Mouse (Mus musculus): Measurements from ENCODE around the gene Morn5. TPM values are rescaled to one million over a fixed set of nuclear protein-coding genes. Genes with fewer than 3 reads are reported as not detected.
A peak's percentile ranks its signal among the peaks of the same experiment; 100 is the strongest.

The Morn5 gene
- polyA plus RNA-seq (2016; fragmentation: Nextera tagmentation; extraction: Ambion mirVana): 1.3 and 4.0 TPM in 2 replicates

DNA sequence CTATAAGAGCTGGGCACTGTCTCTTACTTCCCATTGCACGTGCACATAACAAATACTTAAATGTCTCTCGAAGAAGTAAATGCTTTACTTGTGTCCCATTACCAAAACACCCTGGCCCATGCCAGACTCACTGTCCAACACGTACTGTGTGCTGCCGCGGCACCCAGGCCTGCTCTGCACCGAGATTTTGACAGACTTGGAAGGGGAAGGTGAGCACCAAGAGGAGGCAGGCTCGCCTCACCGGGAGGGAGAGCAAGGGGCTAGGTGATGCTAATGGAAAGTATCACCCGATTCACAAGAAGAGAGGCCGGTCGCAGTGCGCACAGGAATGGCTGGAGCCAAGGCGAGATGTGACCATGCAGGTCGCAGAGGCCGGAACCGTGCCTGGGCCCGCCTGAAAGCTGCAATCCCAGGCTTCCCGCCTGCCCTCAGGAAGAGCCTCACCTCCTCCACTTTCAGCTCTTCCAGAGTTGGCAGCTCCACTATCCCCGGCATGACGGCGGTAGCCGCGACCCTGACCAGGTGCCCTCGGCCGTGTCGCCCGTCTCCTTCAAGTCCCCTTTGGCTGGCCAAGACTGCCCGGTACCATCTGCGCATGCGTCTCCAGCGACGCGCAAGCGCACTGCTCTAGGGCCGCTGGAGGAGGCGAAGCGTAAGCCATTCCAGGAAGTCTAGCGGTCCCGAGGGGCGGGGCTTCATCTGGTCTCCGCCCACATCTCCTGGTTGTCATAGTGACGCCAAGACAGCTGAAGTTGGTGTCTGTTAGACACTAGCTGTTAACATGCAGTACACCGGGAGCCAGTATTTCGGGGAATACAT, at the start of gene Morn5, which contains the start of gene Ndufa8:
TSS of gene Morn5 (plus strand) at position 711 of the 819 bp plus-strand sequence.
TSS of gene Ndufa8 (minus strand) at position 659 of the 819 bp plus-strand sequence.
- 1% methylated on average over 44 of the region's 44 CpGs for WGBS
- DNase-seq (ENCODE audit: low spot score): peak; percentile 99
- H3K27ac ChIP-seq: peak within 1 kb of the TSS; percentile 89

DNA sequence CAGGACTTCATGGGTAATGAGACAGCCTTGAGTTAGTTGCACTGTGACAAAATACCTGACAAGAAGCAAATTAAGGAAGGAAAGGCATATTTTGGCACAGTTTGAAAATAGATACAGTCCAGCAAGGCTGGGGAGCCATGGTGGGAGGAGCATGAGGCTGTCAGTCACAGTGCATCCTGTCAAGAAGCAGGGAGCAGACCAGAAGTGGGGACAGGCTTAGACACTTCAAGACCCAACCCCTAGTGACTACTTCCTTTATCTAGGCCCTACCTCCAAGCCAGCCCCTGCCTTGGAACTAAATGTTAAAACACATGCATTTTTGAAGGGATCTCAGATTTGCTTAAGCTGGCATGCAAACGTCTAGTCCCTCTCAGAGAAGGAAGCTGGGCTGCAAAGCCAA, 48.9 kb upstream of the Morn5 start:
- no peaks in the 10 kb centered on the region for H3K36me3 ChIP-seq
- H3K4me1 ChIP-seq (replicated peaks): 0 out of 2 replicates have a peak, but pooled peaks cover 5% of the 10 kb centered on the region
- no peak overlapping the region for H3K27ac ChIP-seq
- WGBS: 64% methylated on average over 1 of the region's 1 CpGs
- peaks cover 18% of the 10 kb centered on the region for H3K27me3 ChIP-seq (ENCODE audit: insufficient read depth, poor library complexity, severe bottlenecking)
- H3K4me3 ChIP-seq: no peak overlapping the region
- H3K9me3 ChIP-seq: no peaks in the 10 kb centered on the region
- DNase-seq (ENCODE audit: low spot score): no peak

More for the DNA sequence above, at the start of gene Morn5, which contains the start of gene Ndufa8:
- Histone ChIP-seq H3K9me3 (no peaks in the 10 kb centered on the region), H3K27me3 (ENCODE audit: insufficient read depth, poor library complexity, severe bottlenecking) (no peaks in the 10 kb centered on the region), H3K4me3 (peak within 1 kb of the TSS; percentile 82), H3K36me3 (peaks cover 10% of the 10 kb centered on the region), H3K4me1 (replicated peaks) (peaks cover 23% of the 10 kb centered on the region)

DNA sequence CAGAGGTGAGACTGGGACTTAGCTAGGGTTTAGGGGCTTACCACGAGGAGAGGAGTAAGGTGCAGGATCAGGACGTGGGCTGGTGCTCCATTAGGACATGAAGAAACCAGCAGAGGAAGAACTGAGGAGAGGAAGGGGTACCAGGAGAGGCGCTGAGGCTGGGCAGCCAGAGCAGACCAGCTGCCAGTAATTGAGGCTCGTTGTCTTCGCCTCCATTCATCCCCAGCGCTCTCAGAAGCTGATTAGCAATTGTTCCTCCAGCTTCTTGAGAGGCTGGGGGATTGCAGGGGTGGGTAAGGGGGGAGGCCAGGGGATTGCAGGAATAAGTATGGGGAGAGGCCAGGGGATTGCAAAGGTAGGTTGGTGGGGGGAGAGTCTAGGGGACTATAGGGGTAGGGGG, 47.1 kb upstream of the Morn5 start:
- DNase-seq (ENCODE audit: low spot score): no peak
- Histone ChIP-seq H3K36me3 (no peaks in the 10 kb centered on the region), H3K4me1 (replicated peaks) (0 out of 2 replicates have a peak, but pooled peaks cover 5% of the 10 kb centered on the region), H3K9me3 (no peaks in the 10 kb centered on the region), H3K27me3 (ENCODE audit: insufficient read depth, poor library complexity, severe bottlenecking) (peaks cover 20% of the 10 kb centered on the region), H3K27ac (no peak overlapping the region), H3K4me3 (no peak overlapping the region)
- WGBS: 49% methylated on average over 6 of the region's 6 CpGs

DNA sequence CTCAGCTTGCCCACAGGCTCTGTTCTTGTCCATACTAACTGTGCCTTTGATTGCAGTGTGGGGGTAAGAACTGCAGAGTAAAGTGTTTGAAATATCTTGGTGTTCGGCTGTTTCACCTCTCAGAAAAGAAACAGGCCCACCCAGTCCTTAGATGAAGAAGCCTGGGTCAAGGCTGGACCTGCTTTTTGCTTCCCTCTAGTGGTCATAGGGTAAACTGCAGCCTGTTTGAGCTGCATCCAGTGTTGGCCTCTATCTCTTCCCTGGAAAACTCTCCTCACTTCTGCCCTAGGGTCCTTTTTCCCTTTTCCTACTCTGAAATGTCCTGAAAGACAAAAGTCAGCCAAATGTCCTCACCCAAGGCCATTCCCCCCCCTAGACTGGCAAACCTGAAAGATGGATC, 41.2 kb upstream of the Morn5 start:
- no peak overlapping the region for H3K4me3 ChIP-seq
- DNase-seq (ENCODE audit: low spot score): peak; percentile 53
- H3K36me3 ChIP-seq: no peaks in the 10 kb centered on the region
- peaks cover 29% of the 10 kb centered on the region for H3K4me1 ChIP-seq (replicated peaks)
- 42% methylated on average over 1 of the region's 1 CpGs for WGBS
- H3K27ac ChIP-seq: no peak overlapping the region
- H3K9me3 ChIP-seq: no peaks in the 10 kb centered on the region
- peaks cover 63% of the 10 kb centered on the region for H3K27me3 ChIP-seq (ENCODE audit: insufficient read depth, poor library complexity, severe bottlenecking)

DNA sequence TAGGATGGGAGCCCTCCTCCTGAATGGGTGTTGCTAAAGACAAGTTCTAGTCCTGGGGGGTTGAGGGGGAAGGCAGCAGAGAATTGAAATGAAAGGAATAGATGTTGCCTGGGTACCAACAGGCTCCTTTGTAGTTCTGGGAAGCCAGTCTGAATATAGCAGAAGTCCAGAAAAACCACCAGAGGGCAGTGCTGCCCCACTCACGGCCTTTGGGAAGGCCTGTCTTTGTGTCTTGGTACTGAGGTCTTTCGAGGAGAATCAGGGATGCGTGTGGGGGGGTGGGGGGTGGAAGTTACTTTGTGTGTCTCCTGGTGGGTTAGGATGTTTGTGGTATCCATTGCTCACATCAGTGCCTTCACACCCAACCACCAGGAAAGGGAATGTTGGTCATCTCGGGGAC, 39.9 kb upstream of the Morn5 start:
- no peak overlapping the region for H3K27ac ChIP-seq
- peaks cover 27% of the 10 kb centered on the region for H3K4me1 ChIP-seq (replicated peaks)
- H3K9me3 ChIP-seq: no peaks in the 10 kb centered on the region
- H3K4me3 ChIP-seq: no peak overlapping the region
- 25% methylated on average over 4 of the region's 4 CpGs for WGBS
- H3K27me3 ChIP-seq (ENCODE audit: insufficient read depth, poor library complexity, severe bottlenecking): peaks cover 62% of the 10 kb centered on the region
- DNase-seq (ENCODE audit: low spot score): peak; percentile 80
- no peaks in the 10 kb centered on the region for H3K36me3 ChIP-seq

DNA sequence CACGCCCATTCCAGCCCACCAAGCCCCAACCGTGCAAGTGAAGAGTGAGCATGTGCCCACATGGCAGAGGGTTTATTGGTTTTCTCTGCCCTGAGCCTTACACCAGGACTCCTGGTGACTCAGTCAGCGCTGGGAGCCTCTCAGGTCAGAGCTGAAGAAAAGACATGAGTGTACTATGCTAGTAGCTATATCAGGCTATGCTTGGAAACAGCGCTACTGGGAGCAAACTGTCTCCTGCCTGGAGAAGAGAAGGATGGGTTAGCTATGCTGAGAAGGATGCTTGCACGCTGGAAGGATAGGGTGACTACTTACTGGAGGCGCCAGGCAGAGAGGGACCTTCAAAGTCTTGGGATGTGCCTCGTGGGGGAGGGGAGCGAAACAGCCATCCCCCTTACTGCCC, 38.7 kb upstream of the Morn5 start:
- no peaks in the 10 kb centered on the region for H3K36me3 ChIP-seq
- peaks cover 26% of the 10 kb centered on the region for H3K4me1 ChIP-seq (replicated peaks)
- H3K9me3 ChIP-seq: no peaks in the 10 kb centered on the region
- H3K27ac ChIP-seq: no peak overlapping the region
- DNase-seq (ENCODE audit: low spot score): peak; percentile 6
- WGBS: 38% methylated on average over 8 of the region's 8 CpGs
- H3K4me3 ChIP-seq: peak overlapping the region; percentile 58
- H3K27me3 ChIP-seq (ENCODE audit: insufficient read depth, poor library complexity, severe bottlenecking): peaks cover 53% of the 10 kb centered on the region

DNA sequence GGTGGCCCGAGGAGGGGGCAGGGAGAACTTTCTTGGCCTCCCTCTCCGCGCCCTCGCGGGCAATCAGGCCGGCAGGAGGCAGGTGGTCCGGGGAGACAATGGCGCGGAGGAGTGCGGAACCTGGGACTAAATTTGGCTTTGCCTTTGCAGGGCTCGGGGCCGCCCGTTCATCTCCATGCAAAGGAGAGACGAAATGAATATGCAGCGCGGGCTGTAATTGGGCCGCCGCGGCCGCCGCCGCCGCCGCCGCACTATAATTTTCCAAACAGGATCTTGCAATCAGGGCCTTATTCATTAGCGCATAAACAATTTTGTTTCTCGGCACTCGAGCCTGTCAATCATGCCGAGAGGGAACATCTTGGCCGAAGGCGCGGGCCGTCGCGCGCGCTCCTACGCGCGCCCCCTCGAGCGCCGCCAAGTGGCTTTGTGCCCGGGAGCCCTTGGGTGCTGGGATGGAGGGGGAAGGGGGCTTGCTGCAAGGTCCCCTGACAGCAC, 37.9 kb upstream of the Morn5 start:
- H3K4me3 ChIP-seq: peak overlapping the region; percentile 58
- peaks cover 26% of the 10 kb centered on the region for H3K4me1 ChIP-seq (replicated peaks)
- DNase-seq (ENCODE audit: low spot score): peak; percentile 43
- H3K36me3 ChIP-seq: no peaks in the 10 kb centered on the region
- H3K27me3 ChIP-seq (ENCODE audit: insufficient read depth, poor library complexity, severe bottlenecking): peaks cover 53% of the 10 kb centered on the region
- 1% methylated on average over 44 of the region's 44 CpGs for WGBS
- H3K9me3 ChIP-seq: no peaks in the 10 kb centered on the region
- H3K27ac ChIP-seq: peak overlapping the region; percentile 80

DNA sequence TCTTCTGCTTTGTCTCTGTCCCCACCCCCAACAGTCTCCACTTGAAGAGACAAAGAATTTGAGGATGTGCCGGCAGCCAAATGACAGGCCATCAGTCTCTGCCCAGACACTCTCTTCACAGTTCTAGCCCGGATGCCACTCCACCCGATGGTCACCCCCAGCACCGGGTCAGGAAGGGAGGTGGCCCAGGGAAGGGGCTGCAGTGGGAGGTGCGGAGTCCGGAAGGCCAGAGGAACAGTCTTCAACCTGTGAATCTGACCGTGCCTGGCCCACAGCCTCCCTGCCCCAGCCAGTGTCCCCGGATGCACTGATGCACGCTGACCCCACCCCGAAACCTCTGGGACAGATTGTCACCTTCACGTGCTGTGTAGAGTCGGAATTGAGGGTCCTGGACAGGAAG, 36.2 kb upstream of the Morn5 start:
- Histone ChIP-seq H3K9me3 (no peaks in the 10 kb centered on the region), H3K36me3 (no peaks in the 10 kb centered on the region), H3K4me1 (replicated peaks) (peaks cover 26% of the 10 kb centered on the region), H3K27ac (no peak overlapping the region), H3K27me3 (ENCODE audit: insufficient read depth, poor library complexity, severe bottlenecking) (peaks cover 45% of the 10 kb centered on the region), H3K4me3 (no peak overlapping the region)
- no peak for DNase-seq (ENCODE audit: low spot score)
- 60% methylated on average over 12 of the region's 12 CpGs for WGBS

DNA sequence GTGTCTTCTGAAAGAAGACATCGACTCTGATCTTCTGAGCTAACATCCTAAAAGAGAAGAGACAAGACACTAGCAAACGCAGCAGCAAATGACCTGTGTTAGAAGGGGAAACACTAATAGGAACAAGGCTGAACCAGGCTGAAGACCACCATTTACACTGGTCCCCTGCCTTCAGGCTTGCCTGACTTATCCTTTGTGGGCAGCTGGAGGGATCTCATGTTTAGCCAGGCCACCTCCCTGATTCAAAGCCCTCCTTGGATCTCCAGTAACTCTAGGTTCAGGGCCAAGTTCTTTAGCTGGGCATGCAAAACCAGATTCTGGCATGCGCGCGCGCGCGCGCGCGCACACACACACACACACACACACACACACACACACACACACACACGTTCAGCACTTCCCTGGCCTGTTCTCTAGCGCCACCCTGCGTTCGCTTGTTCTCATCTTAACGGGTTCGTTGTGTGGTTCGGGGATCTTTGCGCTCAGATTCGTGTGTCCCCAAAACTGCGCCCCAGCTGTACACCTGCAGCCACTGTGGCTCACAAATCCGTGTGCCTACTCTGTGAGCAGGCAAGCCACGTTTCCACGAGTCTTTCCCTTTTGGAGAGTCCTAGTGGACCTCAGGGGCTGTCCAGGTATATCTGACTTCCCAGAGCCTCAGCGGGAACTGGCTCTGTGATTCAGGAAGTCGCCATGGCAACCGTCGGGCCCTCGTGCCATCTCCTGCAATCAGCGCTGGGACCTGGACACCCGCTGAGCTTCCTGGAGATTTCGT, 27.7 kb upstream of the Morn5 start:
- Histone ChIP-seq H3K36me3 (no peaks in the 10 kb centered on the region), H3K9me3 (no peaks in the 10 kb centered on the region), H3K4me3 (peak overlapping the region; percentile 48), H3K27ac (peak overlapping the region; percentile 56; the same call in 1 of the 2 replicates), H3K4me1 (replicated peaks) (peaks cover 11% of the 10 kb centered on the region), H3K27me3 (ENCODE audit: insufficient read depth, poor library complexity, severe bottlenecking) (peaks cover 19% of the 10 kb centered on the region)
- WGBS: 7% methylated on average over 32 of the region's 32 CpGs
- DNase-seq (ENCODE audit: low spot score): peak; percentile 81

DNA sequence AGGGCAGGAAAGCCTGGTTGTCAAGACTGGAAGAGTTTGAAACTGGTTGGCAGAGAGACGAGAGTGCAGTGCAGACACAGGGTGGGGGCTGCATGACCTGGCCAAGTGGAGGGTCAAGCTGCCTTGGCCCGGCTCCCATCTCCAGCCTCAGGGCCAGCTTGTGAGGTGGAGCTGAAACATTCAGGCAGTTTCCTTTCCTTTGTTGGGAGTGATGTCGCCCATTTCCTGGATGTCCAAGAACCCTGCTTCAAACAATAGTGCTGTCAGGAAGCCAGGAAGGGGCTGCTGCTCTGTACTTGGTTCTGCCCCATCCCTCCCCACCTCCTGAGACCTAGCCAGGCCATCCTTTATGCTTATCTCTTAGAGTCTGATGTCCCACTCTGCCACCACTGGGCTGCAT, 26.0 kb upstream of the Morn5 start:
- 74% methylated on average over 3 of the region's 3 CpGs for WGBS
- no peak for DNase-seq (ENCODE audit: low spot score)
- H3K36me3 ChIP-seq: no peaks in the 10 kb centered on the region
- H3K4me1 ChIP-seq (replicated peaks): peaks cover 11% of the 10 kb centered on the region
- peaks cover 19% of the 10 kb centered on the region for H3K27me3 ChIP-seq (ENCODE audit: insufficient read depth, poor library complexity, severe bottlenecking)
- H3K27ac ChIP-seq: no peak overlapping the region
- no peak overlapping the region for H3K4me3 ChIP-seq
- no peaks in the 10 kb centered on the region for H3K9me3 ChIP-seq

DNA sequence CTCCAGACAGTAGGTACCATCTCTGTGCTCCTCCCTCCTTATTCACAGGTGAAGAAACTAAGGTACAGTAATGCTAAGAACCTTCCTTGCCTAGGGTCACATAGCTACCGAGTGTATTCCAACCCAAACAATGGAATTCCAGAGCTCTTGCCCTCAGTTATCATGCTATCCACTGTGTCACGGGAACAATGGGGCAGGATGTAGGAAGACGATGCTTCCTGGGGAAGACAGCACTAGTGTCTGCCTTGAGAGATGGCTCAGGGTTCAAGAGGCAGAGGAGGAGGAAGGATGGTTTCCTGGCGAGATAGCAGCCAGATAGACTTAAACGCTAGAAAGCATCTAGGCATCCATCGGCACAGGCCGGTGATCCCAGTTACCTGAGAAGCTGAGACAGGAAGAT, 16.4 kb upstream of the Morn5 start:
- 80% methylated on average over 7 of the region's 7 CpGs for WGBS
- Histone ChIP-seq H3K9me3 (no peaks in the 10 kb centered on the region), H3K27me3 (ENCODE audit: insufficient read depth, poor library complexity, severe bottlenecking) (no peaks in the 10 kb centered on the region), H3K4me1 (replicated peaks) (0 out of 2 replicates have a peak, but pooled peaks cover 2% of the 10 kb centered on the region), H3K36me3 (peaks cover 31% of the 10 kb centered on the region), H3K4me3 (no peak overlapping the region), H3K27ac (no peak overlapping the region)
- no peak for DNase-seq (ENCODE audit: low spot score)

DNA sequence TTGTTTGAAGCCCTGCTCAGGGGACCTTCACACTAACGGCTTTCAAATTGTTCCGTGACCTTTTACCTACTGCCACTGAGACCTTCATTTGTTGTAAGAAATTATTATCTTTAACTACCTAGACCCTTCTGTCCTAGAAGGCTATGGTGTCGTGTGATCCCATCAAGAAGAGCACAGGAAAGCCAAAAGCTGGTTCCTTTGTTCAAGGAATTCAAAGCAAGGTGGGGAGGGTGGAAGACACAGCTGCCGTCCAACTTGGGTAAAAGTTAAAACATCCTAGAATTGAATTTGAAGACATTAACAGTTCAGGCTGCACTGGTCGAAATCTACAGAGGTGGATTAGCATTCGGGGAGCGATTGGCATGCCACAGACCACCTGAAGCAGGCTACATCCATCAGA, 15.3 kb upstream of the Morn5 start:
- Histone ChIP-seq H3K27me3 (ENCODE audit: insufficient read depth, poor library complexity, severe bottlenecking) (no peaks in the 10 kb centered on the region), H3K9me3 (no peaks in the 10 kb centered on the region), H3K27ac (no peak overlapping the region), H3K4me3 (no peak overlapping the region), H3K36me3 (peaks cover 40% of the 10 kb centered on the region), H3K4me1 (replicated peaks) (no peaks in the 10 kb centered on the region)
- DNase-seq (ENCODE audit: low spot score): no peak
- WGBS: 78% methylated on average over 7 of the region's 7 CpGs

DNA sequence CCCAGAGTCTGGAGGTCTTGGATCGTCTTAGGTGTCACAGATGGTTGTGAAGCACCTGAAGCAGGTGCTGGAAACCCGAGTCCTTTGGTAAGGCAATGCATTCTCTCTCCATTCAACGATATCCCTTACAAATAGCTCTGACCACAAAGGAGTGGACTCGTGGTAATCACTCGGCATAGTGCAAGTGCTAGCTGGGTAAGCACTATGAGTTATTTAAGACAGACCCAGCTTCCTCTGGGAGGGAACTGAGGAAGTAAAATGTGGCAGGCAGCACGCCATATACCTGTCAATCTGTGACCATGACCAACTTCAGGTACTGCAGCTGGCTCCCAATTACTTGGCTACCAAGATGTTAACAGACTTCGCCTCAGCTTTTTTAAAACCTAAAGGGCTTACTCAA, 14.4 kb upstream of the Morn5 start:
- H3K27ac ChIP-seq: no peak overlapping the region
- WGBS: 85% methylated on average over 7 of the region's 7 CpGs
- H3K36me3 ChIP-seq: peaks cover 50% of the 10 kb centered on the region
- H3K9me3 ChIP-seq: no peaks in the 10 kb centered on the region
- no peak overlapping the region for H3K4me3 ChIP-seq
- no peak for DNase-seq (ENCODE audit: low spot score)
- no peaks in the 10 kb centered on the region for H3K27me3 ChIP-seq (ENCODE audit: insufficient read depth, poor library complexity, severe bottlenecking)
- no peaks in the 10 kb centered on the region for H3K4me1 ChIP-seq (replicated peaks)

All from hindbrain, embryonic 10.5 days (tissue).